Mouse (Mus musculus) right cerebral cortex, postnatal 36 days (tissue): ENCODE data around the gene Rap1a.
A peak's percentile ranks its signal among the peaks of the same experiment; 100 is the strongest.

Source experiments
- DNase-seq, 2 experiments: peaks; one replicate each; pipeline ENCODE4 v3.0.0; 2022; ENCODE audit warnings: low spot score in 2 of 2, mixed read lengths in 1 of 2

Rap1a gene

DNA sequence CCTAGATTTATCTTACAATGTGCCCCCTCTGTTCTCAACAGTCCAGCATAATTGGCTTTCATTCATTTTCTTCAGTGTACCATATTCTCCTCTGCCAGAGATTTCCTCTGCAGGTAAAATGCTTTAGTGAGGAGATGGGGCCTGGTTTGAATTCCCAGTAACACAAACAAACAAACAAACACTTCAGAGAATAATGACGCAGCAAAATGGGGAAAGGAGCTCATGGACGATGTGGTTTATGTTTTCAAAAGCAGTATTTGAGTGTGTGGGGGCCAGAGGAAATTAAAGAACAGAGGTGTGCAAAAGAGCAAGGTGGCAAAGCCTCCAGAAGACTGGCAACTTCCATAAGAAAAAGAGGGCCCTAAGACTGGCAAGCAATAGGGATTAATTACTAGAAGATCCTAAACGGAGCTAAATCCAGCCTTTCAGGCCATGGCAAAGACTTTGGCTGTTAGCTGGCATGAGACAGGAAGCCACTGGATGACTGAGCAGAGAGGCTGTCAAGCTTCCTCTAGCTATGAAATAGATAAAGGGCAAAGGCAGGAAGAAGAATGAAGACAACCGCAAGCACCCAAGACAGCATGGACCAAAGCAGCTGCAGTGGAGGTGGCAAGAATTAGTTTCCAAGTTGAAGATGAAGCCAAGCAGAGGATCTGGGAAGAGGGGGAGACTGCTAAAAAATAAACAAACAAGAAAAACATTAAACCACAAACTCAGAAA, 37.8 kb downstream of the Rap1a start:
- DNase-seq: no peak

- DNase-seq: no peak
Observed at GRCm38 (mm10) chr3:105760063-105760462, 41.1 kb downstream of the Rap1a start.

DNA sequence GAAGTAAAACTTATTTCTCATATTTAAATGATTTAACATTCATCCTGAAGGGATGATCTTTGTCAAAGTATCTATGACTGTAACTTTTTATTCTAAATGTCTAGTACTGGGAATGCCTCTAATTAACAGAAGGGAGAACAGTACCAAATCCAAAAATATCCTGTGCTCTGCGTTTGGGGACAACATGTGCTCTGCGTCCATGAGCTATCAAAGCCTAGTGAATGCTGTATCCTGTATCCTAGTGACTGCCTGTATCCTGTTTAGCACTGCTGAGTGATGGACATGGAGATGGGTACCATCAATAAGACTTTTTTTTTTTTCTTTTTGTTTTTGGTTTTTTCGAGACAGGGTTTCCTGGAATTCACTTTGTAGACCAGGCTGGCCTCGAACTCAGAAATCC, 42.5 kb downstream of the Rap1a start:
- no peak for DNase-seq

DNA sequence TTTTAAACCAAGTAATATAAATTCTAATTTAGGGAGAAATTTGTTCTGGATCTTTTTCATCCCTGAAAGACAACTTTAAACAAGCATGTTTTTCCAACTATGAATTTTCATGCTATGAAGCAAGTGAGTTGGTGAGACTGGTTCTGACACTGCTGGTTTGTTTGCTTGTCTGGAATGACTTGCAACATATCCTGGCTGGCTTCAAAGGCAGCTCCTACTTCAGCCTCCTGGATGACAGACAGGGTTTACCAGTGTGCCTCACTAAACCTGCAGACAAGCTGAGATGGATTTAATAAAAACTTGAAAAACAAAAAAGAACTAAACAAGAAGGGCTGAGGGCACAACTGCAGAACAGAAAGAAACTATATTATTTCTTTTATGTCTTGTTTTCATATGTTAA, 43.0 kb downstream of the Rap1a start:
- DNase-seq: no peak

- DNase-seq: no peak
Observed at GRCm38 (mm10) chr3:105757323-105758083, 43.6 kb downstream of the Rap1a start.

- DNase-seq: no peak
Observed at GRCm38 (mm10) chr3:105756505-105756904, 44.6 kb downstream of the Rap1a start.

DNA sequence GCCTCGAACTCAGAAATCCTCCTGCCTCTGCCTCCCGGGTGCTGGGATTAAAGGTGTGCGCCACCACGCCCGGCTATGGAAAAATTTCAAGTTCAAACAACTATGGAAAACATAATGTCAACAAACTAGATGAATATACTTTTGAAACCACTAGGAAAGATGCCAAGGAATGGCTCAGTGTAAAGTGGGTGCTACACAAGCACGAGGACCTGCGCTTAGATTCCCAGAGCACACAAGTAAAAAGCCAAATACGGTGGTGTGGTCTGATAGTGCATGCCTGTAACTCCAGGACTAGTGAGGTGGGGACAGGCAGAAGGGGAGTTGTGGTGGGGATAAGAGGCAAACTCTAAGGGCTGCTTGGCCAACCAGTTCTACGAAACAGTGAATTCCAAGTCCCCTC, 46.0 kb downstream of the Rap1a start:
- DNase-seq: no peak

GRCm38 (mm10) chr3:105754184-105754583, 47.0 kb downstream of the Rap1a start:
- DNase-seq: no peak

DNA sequence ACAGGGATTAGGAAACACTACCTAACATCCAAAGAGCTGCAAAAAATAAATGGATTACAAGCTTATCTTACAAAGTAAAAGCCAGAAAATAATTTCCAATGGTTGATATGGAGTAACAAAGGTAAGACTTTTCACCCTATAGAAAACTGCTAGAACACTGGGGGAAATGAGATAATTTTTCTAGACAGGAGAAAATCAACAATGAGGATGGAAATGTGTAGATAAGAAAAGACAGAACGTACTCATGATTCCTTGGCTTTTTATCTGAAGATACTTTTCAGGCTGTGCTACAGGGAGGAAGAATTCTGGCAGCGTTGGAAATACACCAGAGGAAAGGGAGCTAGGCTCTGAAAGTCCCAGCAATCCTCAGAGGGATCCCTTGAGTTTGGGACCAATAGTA, 50.3 kb downstream of the Rap1a start:
- no peak for DNase-seq

DNA sequence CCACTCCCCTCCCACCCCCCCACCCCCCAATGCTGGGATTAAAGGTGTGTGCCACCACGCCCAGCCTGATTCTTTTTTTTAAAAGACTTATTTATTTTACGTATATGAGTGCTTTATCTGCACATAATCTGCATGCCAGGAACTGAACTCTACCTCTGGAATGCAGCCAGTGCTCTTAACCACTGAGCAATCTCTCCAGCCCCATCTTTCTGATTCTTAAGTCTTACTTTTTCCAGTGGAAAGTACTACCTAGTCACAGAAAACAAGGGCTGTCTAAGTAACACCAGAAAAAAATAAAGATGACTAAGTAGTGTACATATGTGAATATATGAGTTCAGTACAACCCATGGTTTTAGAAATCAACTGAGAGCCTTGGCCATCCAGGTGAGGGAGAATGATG, 54.6 kb downstream of the Rap1a start:
- no peak for DNase-seq

DNA sequence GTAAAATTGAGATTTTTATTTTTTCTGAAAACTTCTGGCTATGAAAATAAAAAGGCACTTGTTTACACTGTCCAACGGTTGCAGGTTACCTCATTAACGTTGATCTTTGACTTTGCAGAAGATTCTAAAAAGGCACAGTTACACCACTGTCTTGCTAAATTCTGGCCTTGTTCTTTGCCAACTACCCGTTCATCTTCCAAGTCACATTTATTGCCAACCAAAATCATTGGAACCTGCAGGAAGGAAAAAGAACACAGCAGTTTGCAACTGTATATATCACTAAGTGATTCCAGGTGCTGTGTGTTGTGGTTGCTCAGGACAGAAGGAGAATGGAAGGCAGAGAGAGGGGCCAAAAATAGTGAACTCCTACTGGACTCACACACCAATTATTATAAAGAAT, 63.5 kb downstream of the Rap1a start:
- no peak for DNase-seq

DNA sequence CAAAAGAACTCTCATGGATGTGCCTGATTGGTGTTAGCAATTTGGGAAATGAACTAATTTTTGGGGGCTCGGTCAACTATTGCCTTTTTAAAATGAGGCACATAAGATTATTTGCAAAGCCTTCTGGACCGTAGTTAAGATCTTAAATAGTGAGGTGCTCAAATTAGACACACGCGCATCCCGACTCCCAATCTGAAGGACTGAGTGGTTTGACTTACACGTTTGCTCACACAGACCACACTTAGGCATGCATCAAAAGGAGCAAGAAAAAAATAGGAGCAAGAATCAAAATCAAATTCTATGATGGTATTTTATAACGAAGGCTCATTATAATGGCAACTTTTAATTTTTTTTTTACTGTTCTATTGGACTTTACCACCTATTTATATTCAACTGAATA, 64.1 kb downstream of the Rap1a start:
- DNase-seq: no peak

DNA sequence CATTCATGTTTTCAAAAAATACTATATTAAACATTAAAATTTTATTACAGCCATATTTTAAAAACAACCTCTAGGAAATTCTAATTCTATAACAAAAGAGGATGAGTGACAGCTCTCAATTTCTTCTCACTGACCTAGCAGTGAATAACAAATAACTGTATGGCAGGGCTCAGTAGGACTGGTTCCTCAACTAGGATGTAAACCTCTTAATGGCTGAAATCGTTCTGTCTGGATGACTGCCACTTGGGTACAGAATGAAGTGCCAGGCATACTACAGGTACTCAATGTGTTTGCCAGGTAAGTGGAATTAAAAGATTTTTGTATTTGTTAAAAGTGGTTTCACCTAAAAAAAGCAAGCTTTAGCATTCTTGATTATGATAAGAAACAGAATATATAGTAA, 65.0 kb downstream of the Rap1a start:
- DNase-seq: no peak

DNA sequence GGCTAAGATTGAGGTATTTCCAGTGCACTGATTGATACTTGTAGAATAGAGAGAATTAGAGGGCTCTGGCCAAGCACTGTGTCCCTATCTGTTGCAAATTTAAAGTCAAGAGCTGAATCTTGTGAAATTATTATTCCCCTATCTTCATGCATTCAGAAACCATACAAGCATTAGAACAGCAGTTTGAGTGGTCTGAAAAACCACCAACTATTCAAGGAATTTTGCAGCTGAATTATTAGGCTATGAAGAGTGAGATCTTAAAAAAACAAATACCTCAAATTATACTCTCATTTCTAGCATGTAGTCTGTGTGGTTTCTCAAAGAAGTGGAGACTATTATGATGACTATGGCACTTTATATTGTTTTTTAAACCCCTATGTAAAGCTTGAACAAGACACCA, 65.9 kb downstream of the Rap1a start:
- DNase-seq: no peak

- DNase-seq: no peak
Observed at GRCm38 (mm10) chr3:105733538-105733937, 67.6 kb downstream of the Rap1a start.

GRCm38 (mm10) chr3:105732360-105732759, 68.8 kb downstream of the Rap1a start:
- no peak for DNase-seq

- DNase-seq: no peak
Observed at GRCm38 (mm10) chr3:105726037-105726436, 75.1 kb downstream of the Rap1a start.

- no peak for DNase-seq
Observed at GRCm38 (mm10) chr3:105722510-105722909, 78.6 kb downstream of the Rap1a start.

DNA sequence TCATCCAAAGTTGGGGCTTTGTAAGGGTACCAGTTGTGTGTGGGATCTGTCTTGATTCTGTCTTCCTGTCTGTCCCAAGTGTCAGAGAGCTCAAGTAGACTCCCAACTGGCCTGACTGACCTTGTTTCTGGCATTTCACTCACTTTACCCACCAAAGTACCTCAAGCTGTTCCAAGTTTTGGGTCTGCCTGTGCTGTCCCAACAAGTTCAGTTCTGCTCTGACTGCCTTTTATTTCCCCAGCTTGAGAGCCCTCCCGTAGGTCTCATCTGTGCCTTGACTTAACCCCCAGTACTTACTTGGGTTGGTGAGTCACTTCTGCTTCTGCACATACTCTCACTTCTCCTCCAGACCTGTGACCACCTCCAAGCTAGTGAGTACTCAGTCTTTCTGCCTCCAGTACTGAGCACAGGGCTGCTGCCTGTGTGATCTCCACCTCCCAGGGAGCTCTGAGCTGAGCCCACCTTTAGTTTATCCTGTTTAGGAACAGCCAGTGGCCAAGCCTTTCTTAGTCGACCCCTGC, 79.4 kb downstream of the Rap1a start:
- no peak for DNase-seq

GRCm38 (mm10) chr3:105720514-105720913, 80.6 kb downstream of the Rap1a start:
- no peak for DNase-seq

GRCm38 (mm10) chr3:105719979-105720378, 81.2 kb downstream of the Rap1a start:
- DNase-seq: peak in 1 of 2 experiments; percentile 21

DNA sequence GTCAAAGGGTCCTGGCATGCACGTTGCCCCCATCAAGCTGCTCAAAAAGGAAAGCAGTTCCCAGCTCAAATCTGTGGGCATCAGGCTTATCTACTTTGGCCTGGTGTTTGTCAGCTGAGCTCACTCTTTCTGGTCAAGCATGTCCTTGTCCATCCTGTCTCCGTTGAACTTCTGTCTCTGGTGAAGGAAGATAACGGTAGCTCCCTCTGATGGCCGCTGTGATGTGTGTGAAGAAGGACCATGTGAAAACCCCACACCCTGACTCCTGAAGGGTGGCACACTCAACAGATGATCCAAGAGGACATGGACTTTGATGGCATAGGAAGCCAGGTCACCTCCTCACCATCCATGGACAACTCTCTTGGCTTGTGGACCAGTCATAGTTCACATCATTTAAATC, 82.4 kb downstream of the Rap1a start:
- no peak for DNase-seq
